Mouse (Mus musculus) liver, adult 2 months (tissue): ENCODE data around the gene Cdh22. TPM values are rescaled to one million over a fixed set of nuclear protein-coding genes. Genes with fewer than 3 reads are reported as not detected.

Experiments used
- DNase-seq: peaks from one replicate; pipeline ENCODE4 v3.0.0-alpha.2; 2011; ENCODE audit warnings: low read depth, low spot score; ENCODE audit errors: extremely low read depth
- H3K27ac ChIP-seq: fragments of 200-500 bp; replicated peaks from 2 replicates; pipeline ENCODE4 v1.5.1; 2012; ENCODE audit warnings: low read depth, mild to moderate bottlenecking, control low read depth, inconsistent platforms, low read length; ENCODE audit not compliant: insufficient read depth
- H3K27me3 ChIP-seq: fragments of 200-500 bp; 2 replicates; pipeline ENCODE4 v1.6.1; 2012; ENCODE audit warnings: mild to moderate bottlenecking, moderate library complexity, low read length, inconsistent platforms; ENCODE audit not compliant: control insufficient read depth, insufficient read depth
- H3K36me3 ChIP-seq: fragments of 200-500 bp; 2 replicates; pipeline ENCODE4 v1.6.1; 2012; ENCODE audit warnings: low read length, inconsistent platforms; ENCODE audit not compliant: control insufficient read depth, insufficient read depth
- H3K4me1 ChIP-seq: fragments of 200-500 bp; 2 replicates; pipeline ENCODE4 v1.6.1; 2011; ENCODE audit warnings: low read length; ENCODE audit not compliant: control insufficient read depth, insufficient read depth
- H3K4me3 ChIP-seq: fragments of 200-500 bp; 2 replicates; pipeline ENCODE4 v1.5.1; 2011; ENCODE audit warnings: low read depth, mild to moderate bottlenecking, control low read depth, low read length, moderate library complexity; ENCODE audit not compliant: insufficient read depth
- H3K79me2 ChIP-seq: fragments of 200-500 bp; 2 replicates; pipeline ENCODE4 v1.6.1; 2012; ENCODE audit warnings: inconsistent platforms, mild to moderate bottlenecking, low read length, moderate library complexity; ENCODE audit not compliant: control insufficient read depth, insufficient read depth
- H3K9ac ChIP-seq: fragments of 200-500 bp; 2 replicates; pipeline ENCODE4 v1.6.1; 2012; ENCODE audit warnings: low read depth, mild to moderate bottlenecking, control low read depth, inconsistent platforms, low read length
- CTCF ChIP-seq: fragments of 200-500 bp; IDR thresholded peaks from 2 replicates; pipeline ENCODE4 v1.5.1; 2011; ENCODE audit warnings: low read depth, low read length, control low read depth
- WGBS: fragments of 180-500 bp; shearing (Covaris S2); methylation state at CpG from one replicate; pipeline ENCODE4 v1.1.7; 2018; 5-methylcytosine and 5-hydroxymethylcytosine counted together
- polyA plus RNA-seq: library from polyadenylated mRNA; depleted of rRNA; stranded (reverse); fragments of >200 nt; gene quantifications from 2 replicates; pipeline ENCODE4 v1.2.3, GENCODE M21; 2012; rRNA removed
- total RNA-seq: library from RNA; depleted of rRNA; stranded (reverse); fragments of >200 nt; gene quantifications from 2 replicates; pipeline ENCODE4 v1.2.3, GENCODE M21; 2014; rRNA removed

Gene Cdh22
- total and polyA plus RNA-seq, 2 experiments: not detected

GRCm38 (mm10) chr2:165061638-165062433, 172.8 kb downstream of the Cdh22 start:
- no peak overlapping the region; the same call in 1 of the 2 replicates for H3K27ac ChIP-seq
- DNase-seq: peak; percentile 3
- no peaks in the 10 kb centered on the region for H3K36me3 ChIP-seq
- H3K79me2 ChIP-seq: no peaks in the 10 kb centered on the region
- H3K9ac ChIP-seq: no peak overlapping the region
- TF ChIP-seq CTCF: no peak
- no peaks in the 10 kb centered on the region for H3K4me1 ChIP-seq
- no peak overlapping the region for H3K4me3 ChIP-seq
- no peaks in the 10 kb centered on the region for H3K27me3 ChIP-seq
- 55% methylated on average over 16 of the region's 16 CpGs for WGBS

Other genes with a start within 250 kb of the Cdh22 start
- gene Ncoa5, start 200.0 kb downstream of the Cdh22 start, total RNA-seq: 4.3 and 6.8 TPM in 2 replicates
- 9.2 and 11.5 TPM in 2 replicates for gene Ncoa5, start 200.0 kb downstream of the Cdh22 start, polyA plus RNA-seq
- 0.74 and 1.7 TPM in 2 replicates for gene Cd40, start 179.2 kb downstream of the Cdh22 start, total RNA-seq
- 0.37 and 1.0 TPM in 2 replicates for gene Cd40, start 179.2 kb downstream of the Cdh22 start, polyA plus RNA-seq
- gene 1700025C18Rik, start 144.1 kb downstream of the Cdh22 start, total RNA-seq: not detected in 2 replicates
- not detected in 2 replicates for gene 1700025C18Rik, start 144.1 kb downstream of the Cdh22 start, polyA plus RNA-seq
- gene Slc35c2, start 53.0 kb upstream of the Cdh22 start, total RNA-seq: 13.5 and 17.2 TPM in 2 replicates
- 42.4 and 52.1 TPM in 2 replicates for gene Slc35c2, start 53.0 kb upstream of the Cdh22 start, polyA plus RNA-seq
- 5.2 and 7.0 TPM in 2 replicates for gene Elmo2, start 91.6 kb upstream of the Cdh22 start, total RNA-seq
- gene Elmo2, start 91.6 kb upstream of the Cdh22 start, polyA plus RNA-seq: 10.9 and 17.5 TPM in 2 replicates
- not detected in 2 replicates for gene Zfp663, start 133.9 kb upstream of the Cdh22 start, total RNA-seq
- not detected in 2 replicates for gene Zfp663, start 133.9 kb upstream of the Cdh22 start, polyA plus RNA-seq
- gene Zfp334, start 153.4 kb upstream of the Cdh22 start, total RNA-seq: 0.65 and 0.74 TPM in 2 replicates
- gene Zfp334, start 153.4 kb upstream of the Cdh22 start, polyA plus RNA-seq: 0.46 and 0.50 TPM in 2 replicates
- 0.07 and 0.28 TPM in 2 replicates for gene Ocstamp, start 165.6 kb upstream of the Cdh22 start, total RNA-seq
- 0.81 and 0.83 TPM in 2 replicates for gene Ocstamp, start 165.6 kb upstream of the Cdh22 start, polyA plus RNA-seq
- 8.2 and 8.3 TPM in 2 replicates for gene Slc13a3, start 238.4 kb upstream of the Cdh22 start, total RNA-seq
- gene Slc13a3, start 238.4 kb upstream of the Cdh22 start, polyA plus RNA-seq: 16.1 and 28.1 TPM in 2 replicates